Mouse (Mus musculus) layer of hippocampus, adult 11-12 months (tissue): ENCODE data around the gene Olfr32.
"Not testable (repeated sequence)": the region's sequence is repeated elsewhere in the genome, so short reads cannot be mapped to it uniquely, and the experiment has no call there.

Experiments
- DNase-seq: peaks from one replicate; pipeline ENCODE4 v3.0.0; 2022; ENCODE audit warnings: low spot score

Gene Olfr32

GRCm38 (mm10) chr2:90142196-90142595 lies at the start of gene Olfr32:
Gene Olfr32 (minus strand): TSS chr2:90142296.
- no peak for DNase-seq

- not testable (repeated sequence) for DNase-seq
Measured at GRCm38 (mm10) chr2:90187082-90187481, 45.0 kb upstream of the Olfr32 start.

GRCm38 (mm10) chr2:90186082-90186481 lies 44.0 kb upstream of the Olfr32 start:
- not testable (repeated sequence) for DNase-seq

- no peak for DNase-seq
Measured at GRCm38 (mm10) chr2:90153916-90154315, 11.8 kb upstream of the Olfr32 start.

GRCm38 (mm10) chr2:90152991-90153390 lies 10.9 kb upstream of the Olfr32 start, which contains the start of gene Olfr1270:
Gene Olfr1270 (minus strand): TSS chr2:90153091.
- no peak for DNase-seq

- DNase-seq, result no peak
Measured at GRCm38 (mm10) chr2:90121312-90121711, 20.8 kb downstream of the Olfr32 start, which contains the start of gene Olfr1269. Gene Olfr1269 (minus strand): TSS chr2:90121412.
